Mouse (Mus musculus) MEL (cell line): Measurements from ENCODE around the gene Vtcn1. TPM values are rescaled to one million over a fixed set of nuclear protein-coding genes. Genes with fewer than 3 reads are reported as not detected.

Experiments
- DNase-seq: peaks from one replicate; pipeline ENCODE4 v3.0.0; 2011; ENCODE audit warnings: low read depth, low spot score
- H3K27ac ChIP-seq: 2 replicates; pipeline ENCODE4 v1.5.1; 2012; ENCODE audit warnings: low read depth, mild to moderate bottlenecking, control low read depth, low read length, moderate library complexity; ENCODE audit not compliant: control insufficient read depth
- H3K27me3 ChIP-seq, 2 experiments: fragments of 150-350 bp in 1 of 2; sonication (generic) in 1 of 2; 2 replicates each; pipeline ENCODE4 v1.6.1; 2012; ENCODE audit warnings: low read length in 2 of 2, mild to moderate bottlenecking in 2 of 2, improper control_type of control experiment in 1 of 2, moderate library complexity in 1 of 2; ENCODE audit not compliant: insufficient read depth in 2 of 2, control insufficient read depth in 1 of 2
- H3K36me3 ChIP-seq, 2 experiments: 2 replicates each; pipeline ENCODE4 v1.6.1; 2012 to 2014; ENCODE audit warnings: low read length in 2 of 2, improper control_type of control experiment in 1 of 2, inconsistent platforms in 1 of 2, mild to moderate bottlenecking in 1 of 2; ENCODE audit not compliant: insufficient read depth in 2 of 2, control insufficient read depth in 1 of 2
- H3K4me1 ChIP-seq, 2 experiments: fragments of 150-350 bp in 1 of 2; sonication (generic) in 1 of 2; 2 replicates each; pipeline ENCODE4 v1.6.1; 2012; ENCODE audit warnings: low read length in 2 of 2, improper control_type of control experiment in 1 of 2, mild to moderate bottlenecking in 1 of 2; ENCODE audit not compliant: insufficient read depth in 2 of 2, control insufficient read depth in 1 of 2
- H3K4me3 ChIP-seq, 2 experiments: fragments of 150-350 bp in 1 of 2; sonication (generic) in 1 of 2; 2 replicates each; pipeline ENCODE4 v1.5.1; 2012; ENCODE audit warnings: low read depth in 2 of 2, low read length in 2 of 2, mild to moderate bottlenecking in 2 of 2, moderate library complexity in 2 of 2, control low read depth in 1 of 2, improper control_type of control experiment in 1 of 2; ENCODE audit not compliant: control insufficient read depth in 1 of 2, insufficient read depth in 1 of 2
- H3K79me2 ChIP-seq: 2 replicates; pipeline ENCODE4 v1.6.1; 2012; ENCODE audit warnings: mild to moderate bottlenecking, low read length, moderate library complexity; ENCODE audit not compliant: control insufficient read depth, poor library complexity, insufficient read depth
- H3K9ac ChIP-seq: 2 replicates; pipeline ENCODE4 v1.6.1; 2012; ENCODE audit warnings: low read depth, mild to moderate bottlenecking, control low read depth, low read length, moderate library complexity; ENCODE audit not compliant: control insufficient read depth, poor library complexity, severe bottlenecking
- H3K9me3 ChIP-seq: fragments of 150-350 bp; sonication (generic); replicated peaks from 2 replicates; pipeline ENCODE4 v1.6.1; 2012; ENCODE audit warnings: mild to moderate bottlenecking, low read length, improper control_type of control experiment, moderate library complexity; ENCODE audit not compliant: insufficient read depth
- BHLHE40 ChIP-seq: IDR thresholded peaks from 2 replicates; pipeline ENCODE4 v1.6.1; 2012; ENCODE audit warnings: low read depth, mild to moderate bottlenecking, inconsistent platforms, low read length, improper control_type of control experiment, borderline replicate concordance
- CHD1 ChIP-seq: IDR thresholded peaks from 2 replicates; pipeline ENCODE4 v1.6.1; 2012; ENCODE audit warnings: low read depth, mild to moderate bottlenecking, inconsistent platforms, low read length, improper control_type of control experiment
- ELF1 ChIP-seq: IDR thresholded peaks from 2 replicates; pipeline ENCODE4 v1.6.1; 2014; ENCODE audit warnings: low read depth, mild to moderate bottlenecking, inconsistent platforms, low read length, improper control_type of control experiment, moderate library complexity
- EP300 ChIP-seq, 2 experiments: IDR thresholded peaks; 2 replicates each; pipeline ENCODE4 v1.6.1; 2011; ENCODE audit warnings: improper control_type of control experiment in 2 of 2, low read length in 2 of 2, low read depth in 1 of 2, mild to moderate bottlenecking in 1 of 2
- GATA1 ChIP-seq: IDR thresholded peaks from 2 replicates; pipeline ENCODE4 v1.6.1; 2011; ENCODE audit warnings: low read depth, low read length, improper control_type of control experiment
- HCFC1 ChIP-seq: IDR thresholded peaks from 2 replicates; pipeline ENCODE4 v1.6.1; 2012; ENCODE audit warnings: low read depth, mild to moderate bottlenecking, inconsistent platforms, low read length, improper control_type of control experiment, moderate library complexity
- KAT2A ChIP-seq: conservative IDR thresholded peaks from 2 replicates; pipeline ENCODE4 v1.6.1; 2012; ENCODE audit warnings: low read depth, low read length, improper control_type of control experiment, inconsistent platforms
- MAFK ChIP-seq: IDR thresholded peaks from 2 replicates; pipeline ENCODE4 v1.6.1; 2011; ENCODE audit warnings: low read depth, mild to moderate bottlenecking, low read length, improper control_type of control experiment, borderline replicate concordance
- MAX ChIP-seq: IDR thresholded peaks from 2 replicates; pipeline ENCODE4 v1.6.1; 2011; ENCODE audit warnings: low read length, improper control_type of control experiment
- MAZ ChIP-seq: IDR thresholded peaks from 2 replicates; pipeline ENCODE4 v1.6.1; 2012; ENCODE audit warnings: low read depth, mild to moderate bottlenecking, inconsistent platforms, low read length, improper control_type of control experiment
- MXI1 ChIP-seq: IDR thresholded peaks from 2 replicates; pipeline ENCODE4 v1.6.1; 2011; ENCODE audit warnings: mild to moderate bottlenecking, low read depth, low read length, improper control_type of control experiment
- MYB ChIP-seq: IDR thresholded peaks from 2 replicates; pipeline ENCODE4 v1.6.1; 2011; ENCODE audit warnings: mild to moderate bottlenecking, low read depth, low read length, improper control_type of control experiment
- NELFE ChIP-seq: IDR thresholded peaks from 2 replicates; pipeline ENCODE4 v1.6.1; 2011; ENCODE audit warnings: low read depth, low read length, improper control_type of control experiment
- POLR2A ChIP-seq, 2 experiments: IDR thresholded peaks; 2 replicates each; pipeline ENCODE4 v1.6.1; 2011 to 2012; ENCODE audit warnings: low read length in 2 of 2, mild to moderate bottlenecking in 2 of 2, control low read depth in 1 of 2, improper control_type of control experiment in 1 of 2, low read depth in 1 of 2, moderate library complexity in 1 of 2; ENCODE audit not compliant: control insufficient read depth in 1 of 2, insufficient read depth in 1 of 2, poor library complexity in 1 of 2
- POLR2AphosphoS2 ChIP-seq: IDR thresholded peaks from 2 replicates; pipeline ENCODE4 v1.6.1; 2011; ENCODE audit warnings: low read length, improper control_type of control experiment
- POLR2AphosphoS5 ChIP-seq: IDR thresholded peaks from 2 replicates; pipeline ENCODE4 v1.6.1; 2012; ENCODE audit warnings: low read depth, borderline replicate concordance, mild to moderate bottlenecking, inconsistent platforms, low read length, moderate library complexity, mixed read lengths
- RCOR1 ChIP-seq: IDR thresholded peaks from 2 replicates; pipeline ENCODE4 v1.6.1; 2012; ENCODE audit warnings: low read depth, mild to moderate bottlenecking, inconsistent platforms, low read length, improper control_type of control experiment
- SIN3A ChIP-seq: IDR thresholded peaks from 2 replicates; pipeline ENCODE4 v1.6.1; 2012; ENCODE audit warnings: low read length, improper control_type of control experiment, inconsistent platforms
- TBP ChIP-seq: IDR thresholded peaks from 2 replicates; pipeline ENCODE4 v1.8.0; 2011; ENCODE audit warnings: low read depth, low read length, improper control_type of control experiment
- TCF12 ChIP-seq: IDR thresholded peaks from 2 replicates; pipeline ENCODE4 v1.6.1; 2014; ENCODE audit warnings: low read depth, mild to moderate bottlenecking, inconsistent platforms, low read length, improper control_type of control experiment, moderate library complexity
- UBTF ChIP-seq: IDR thresholded peaks from 2 replicates; pipeline ENCODE4 v1.6.1; 2012; ENCODE audit warnings: low read depth, mild to moderate bottlenecking, inconsistent platforms, low read length, improper control_type of control experiment, moderate library complexity, borderline replicate concordance; ENCODE audit not compliant: insufficient read depth
- USF1 ChIP-seq: IDR thresholded peaks from 2 replicates; pipeline ENCODE4 v1.6.1; 2014; ENCODE audit warnings: low read depth, mild to moderate bottlenecking, inconsistent platforms, low read length, improper control_type of control experiment, moderate library complexity
- USF2 ChIP-seq, 2 experiments: IDR thresholded peaks; 2 replicates each; pipeline ENCODE4 v1.6.1; 2011 to 2012; ENCODE audit warnings: improper control_type of control experiment in 2 of 2, low read length in 2 of 2, borderline replicate concordance in 1 of 2, inconsistent platforms in 1 of 2, low read depth in 1 of 2, mild to moderate bottlenecking in 1 of 2; ENCODE audit not compliant: insufficient read depth in 1 of 2
- polyA plus RNA-seq, 2 experiments: library from polyadenylated mRNA; stranded (reverse) in 1 of 2; unstranded in 1 of 2; fragments of >175 nt in 1 of 2; fragments of >200 nt in 1 of 2; gene quantifications; 2 replicates each; pipeline versions ENCODE4 v1.2.1 to v1.2.4; 2012; ENCODE audit warnings: low replicate concordance in 2 of 2, low read depth in 1 of 2; ENCODE audit not compliant: insufficient read length in 2 of 2, insufficient read depth in 1 of 2, missing spikeins in 1 of 2
- total RNA-seq: library from RNA; depleted of rRNA; stranded (reverse); fragments of 300-350 nt; gene quantifications from 2 replicates; pipeline ENCODE4 v1.2.3, GENCODE M21; 2012

The Vtcn1 gene
- total and polyA plus RNA-seq, 3 experiments, result not detected

GRCm38 (mm10) chr3:100916844-100917243 lies 91.6 kb downstream of the Vtcn1 start (continued):
- TF ChIP-seq ELF1 (no peak), MYB (no peak), UBTF (no peak), MAZ (no peak), POLR2AphosphoS2 (no peak), RCOR1 (no peak), BHLHE40 (no peak), USF1 (peak; percentile 50; the same call in 1 of the 2 replicates), NELFE (no peak), TCF12 (no peak)

GRCm38 (mm10) chr3:100920611-100921140 lies 95.4 kb downstream of the Vtcn1 start:
- peaks cover 0 to 3% of the 10 kb centered on the region in 2 experiments; a peak in 2 of 4 replicates for H3K36me3 ChIP-seq

More at GRCm38 (mm10) chr3:100920611-100921140, 95.4 kb downstream of the Vtcn1 start:
- Histone ChIP-seq H3K4me3 (peak overlapping the region; percentile 94 to 98), H3K79me2 (no peaks in the 10 kb centered on the region; the same call in 1 of the 2 replicates), H3K27me3 (no peaks in the 10 kb centered on the region), H3K4me1 (peaks cover 0 to 20% of the 10 kb centered on the region in 2 experiments; a peak in 3 of 4 replicates)
- TF ChIP-seq MAX, result peak; percentile 51; the same call in 1 of the 2 replicates
- TF ChIP-seq TBP, result peak; percentile 46; the same call in 1 of the 2 replicates
- TF ChIP-seq BHLHE40, result peak; percentile 47; the same call in 1 of the 2 replicates
- TF ChIP-seq MXI1, result no peak
- TF ChIP-seq USF2 (IDR thresholded peaks at IDR 0.05; ENCODE audit: borderline replicate concordance in 1 of 2, insufficient read depth in 1 of 2, low read depth in 1 of 2, low read length in 2 of 2), result peak; percentile 35 to 76; a peak in 3 of 4 replicates
- TF ChIP-seq KAT2A, result no peak
- peak; percentile 27; the same call in 1 of the 2 replicates for TF ChIP-seq NELFE
- TF ChIP-seq GATA1, result peak; percentile 19
- TF ChIP-seq EP300 (IDR thresholded peaks at IDR 0.05; ENCODE audit: low read depth in 1 of 2, low read length in 2 of 2), result no peak
- no peak for TF ChIP-seq POLR2AphosphoS5
- no peak for TF ChIP-seq MYB
- TF ChIP-seq SIN3A, result peak; percentile 71
- TF ChIP-seq POLR2A (IDR thresholded peaks at IDR 0.05; ENCODE audit: control insufficient read depth in 1 of 2, insufficient read depth in 1 of 2, low read depth in 1 of 2, low read length in 2 of 2, poor library complexity in 1 of 2), result peak in 1 of 2 experiments; percentile 48; a peak in 1 of 4 replicates
- no peak for TF ChIP-seq MAFK
- peak; percentile 94 for TF ChIP-seq USF1
- TF ChIP-seq CHD1, result no peak
- TF ChIP-seq HCFC1, result peak; percentile 70
- TF ChIP-seq, all 39 proteins: peak for 10
- Histone ChIP-seq H3K9me3 (no peaks in the 10 kb centered on the region), H3K9ac (peak overlapping the region; percentile 83), H3K27ac (peak overlapping the region; percentile 84)
- DNase-seq, result peak; percentile 75
